Mouse (Mus musculus): ENCODE measurements around the gene Tgm6. TPM values are rescaled to one million over a fixed set of nuclear protein-coding genes. Genes with fewer than 3 reads are reported as not detected.

The Tgm6 gene
- not detected for polyA plus RNA-seq (2014; fragmentation: Illumina TruSeq; extraction: RNeasy Lipid Tissue Mini Kit (QIAGEN cat#74804); ENCODE audit: low read depth, low replicate concordance)

DNA sequence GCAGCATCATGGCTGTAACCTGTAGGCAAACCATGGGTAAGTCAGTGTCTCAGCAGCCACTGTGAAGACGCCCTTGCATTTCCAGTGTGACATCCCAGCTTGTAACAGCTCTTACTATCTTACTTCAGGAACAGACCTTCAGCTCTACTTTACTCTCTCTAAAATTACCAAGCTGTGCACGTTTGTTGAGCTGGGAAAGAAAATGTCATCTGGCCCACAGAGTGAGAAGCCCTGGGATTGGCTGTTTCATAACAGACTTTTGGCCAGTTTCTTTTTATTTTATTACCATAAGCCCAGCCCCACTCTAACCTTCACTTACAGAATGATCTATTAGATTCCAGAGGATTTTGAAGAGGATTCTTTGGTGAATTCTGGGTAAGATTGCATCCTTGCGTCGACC lies at the start of gene Tgm6:
TSS of gene Tgm6 (plus strand) at position 301 of the 400 bp plus-strand sequence.

DNA sequence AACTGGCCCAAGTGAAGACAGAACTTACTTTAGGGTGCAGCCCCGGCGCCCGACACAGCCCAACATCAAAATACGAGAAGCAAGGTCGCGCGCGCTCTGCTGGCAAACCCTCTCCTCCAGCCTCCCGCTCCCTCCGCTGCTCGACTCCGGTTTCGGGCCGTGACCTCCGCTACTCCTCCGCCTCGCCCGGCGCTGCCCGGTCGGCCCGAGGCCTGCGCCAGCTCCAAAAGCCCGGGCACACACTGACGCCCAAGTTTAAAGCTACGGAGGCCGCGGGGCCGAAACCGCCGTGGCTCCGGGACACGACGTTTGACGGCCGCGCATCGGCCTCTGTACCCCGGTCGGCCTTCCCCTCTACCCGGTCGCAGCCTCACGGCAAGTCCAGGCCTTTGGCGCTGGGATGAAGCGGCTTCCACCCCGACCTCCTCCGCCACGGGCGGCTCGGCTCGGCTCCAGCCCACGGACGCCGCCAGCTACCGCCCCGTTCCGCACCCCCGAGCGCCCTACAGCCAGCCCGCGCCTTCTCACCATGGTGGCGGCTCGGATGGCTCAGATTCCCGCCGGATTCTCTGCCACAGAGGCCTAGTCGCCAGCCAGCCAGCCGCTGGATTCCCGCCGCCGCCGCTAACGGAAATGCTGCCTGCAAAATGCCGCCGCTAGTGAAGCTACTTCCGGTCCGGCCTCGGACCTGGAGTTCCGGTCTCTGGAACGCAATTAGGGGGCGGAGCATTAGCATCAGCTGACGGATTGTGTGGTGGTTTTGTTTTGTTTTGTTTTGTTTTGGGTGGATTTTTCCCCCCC lies 66.7 kb downstream of the Tgm6 start, which contains the start of gene Snrpb:
TSS of gene Snrpb (minus strand) at position 698 of the 801 bp plus-strand sequence.

DNA sequence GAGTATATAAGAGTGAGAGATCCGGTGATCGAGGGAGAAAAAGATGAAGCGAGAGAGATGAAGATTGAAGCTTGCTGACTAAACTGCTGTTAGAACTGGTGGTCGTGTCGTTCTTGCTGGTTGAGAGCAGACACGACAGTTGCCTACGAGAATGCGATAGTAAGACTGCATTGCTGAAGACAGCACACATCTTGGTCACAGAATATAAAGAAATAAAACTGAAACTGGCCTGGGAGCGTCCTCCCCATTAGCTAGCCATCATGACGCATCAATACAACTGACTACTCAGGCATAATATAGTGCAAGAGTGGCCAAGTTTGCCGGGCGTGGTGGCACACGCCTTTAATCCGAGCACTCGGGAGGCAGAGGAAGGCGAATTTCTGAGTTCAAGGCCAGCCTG lies 82.7 kb downstream of the Tgm6 start, which contains the start of gene Tmc2:
TSS of gene Tmc2 (plus strand) at position 301 of the 400 bp plus-strand sequence.

Other genes starting within 250 kb of the Tgm6 start
- not detected for gene Tgm3, start 100.1 kb upstream of the Tgm6 start, polyA plus RNA-seq (2014; fragmentation: Illumina TruSeq; extraction: RNeasy Lipid Tissue Mini Kit (QIAGEN cat#74804); ENCODE audit: low read depth, low replicate concordance)
- gene Snrpb, start 67.0 kb downstream of the Tgm6 start, polyA plus RNA-seq (2014; fragmentation: Illumina TruSeq; extraction: RNeasy Lipid Tissue Mini Kit (QIAGEN cat#74804); ENCODE audit: low read depth, low replicate concordance), result 14.1 TPM
- not detected for gene Tmc2, start 82.8 kb downstream of the Tgm6 start, polyA plus RNA-seq (2014; fragmentation: Illumina TruSeq; extraction: RNeasy Lipid Tissue Mini Kit (QIAGEN cat#74804); ENCODE audit: low read depth, low replicate concordance)
- 30.7 TPM for gene Nop56, start 162.0 kb downstream of the Tgm6 start, polyA plus RNA-seq (2014; fragmentation: Illumina TruSeq; extraction: RNeasy Lipid Tissue Mini Kit (QIAGEN cat#74804); ENCODE audit: low read depth, low replicate concordance)
- gene Idh3b, start 172.1 kb downstream of the Tgm6 start, polyA plus RNA-seq (2014; fragmentation: Illumina TruSeq; extraction: RNeasy Lipid Tissue Mini Kit (QIAGEN cat#74804); ENCODE audit: low read depth, low replicate concordance), result 192 TPM
- not detected for gene Ebf4, start 182.8 kb downstream of the Tgm6 start, polyA plus RNA-seq (2014; fragmentation: Illumina TruSeq; extraction: RNeasy Lipid Tissue Mini Kit (QIAGEN cat#74804); ENCODE audit: low read depth, low replicate concordance)

All from kidney, adult 10 weeks (tissue).